Comparison of ENCODE assay signal across 11 mouse cellular contexts in genomic region chr7:67013211-67013895, GRCm38 (mm10).
DNase-seq lines count a peak whose midpoint lies in the region; ATAC-seq and TF ChIP-seq lines count a peak whose summit lies in the region.
"Had no signal": no experiment of that assay in that cellular context is flagged by ENCODE, and none has a peak within 500 bp of the region (broad histone marks: within the 10 kb centered on the region; RNA-seq: fewer than 3 reads in every experiment).

No protein-coding gene starts in this region.

- 0 out of 2 replicates have a peak, but pooled peaks cover 4% of the 10 kb centered on the region for H3K4me1 ChIP-seq in embryonic facial prominence, embryonic 14.5 days (ENCODE audit: control insufficient read depth, insufficient read depth, low read length)
- no peaks in the 10 kb centered on the region for H3K4me1 ChIP-seq in embryonic facial prominence, embryonic 10.5 days
- H3K4me1 ChIP-seq in heart, adult 2 months (ENCODE audit: control insufficient read depth, insufficient read depth, low read length) = peaks cover 9% of the 10 kb centered on the region
- no peaks in the 10 kb centered on the region for H3K4me1 ChIP-seq in midbrain, postnatal 0 days (ENCODE audit: insufficient read depth, low read length)
- no peaks in the 10 kb centered on the region for H3K4me1 ChIP-seq in hindbrain, embryonic 12.5 days
- H3K4me1 ChIP-seq: embryonic facial prominence, embryonic 13.5 days had no signal

- H3K9me3 ChIP-seq in embryonic facial prominence, embryonic 14.5 days (ENCODE audit: control insufficient read depth, low read length) = no peaks in the 10 kb centered on the region
- peaks cover 5% of the 10 kb centered on the region; the same call in 1 of the 2 replicates for H3K9me3 ChIP-seq in embryonic facial prominence, embryonic 10.5 days
- H3K9me3 ChIP-seq in midbrain, postnatal 0 days (ENCODE audit: low read length) = no peaks in the 10 kb centered on the region
- 0 out of 2 replicates have a peak, but pooled peaks cover 2% of the 10 kb centered on the region for H3K9me3 ChIP-seq in hindbrain, embryonic 12.5 days (replicated peaks)
- H3K9me3 ChIP-seq: embryonic facial prominence, embryonic 13.5 days had no signal

- H3K4me3 ChIP-seq in embryonic facial prominence, embryonic 14.5 days (ENCODE audit: low read depth, low read length) = no peak overlapping the region
- H3K4me3 ChIP-seq in embryonic facial prominence, embryonic 10.5 days = no peak overlapping the region
- no peak overlapping the region for H3K4me3 ChIP-seq in heart, adult 2 months
- no peak overlapping the region for H3K4me3 ChIP-seq in midbrain, postnatal 0 days (ENCODE audit: low read depth, low read length)
- no peak overlapping the region for H3K4me3 ChIP-seq in hindbrain, embryonic 12.5 days
- H3K4me3 ChIP-seq: embryonic facial prominence, embryonic 13.5 days had no signal

- no peaks in the 10 kb centered on the region for H3K36me3 ChIP-seq in embryonic facial prominence, embryonic 14.5 days (ENCODE audit: control insufficient read depth, insufficient read depth, low read length)
- H3K36me3 ChIP-seq in embryonic facial prominence, embryonic 10.5 days (replicated peaks) = no peaks in the 10 kb centered on the region
- no peaks in the 10 kb centered on the region for H3K36me3 ChIP-seq in heart, adult 2 months (ENCODE audit: control insufficient read depth, insufficient read depth, low read length)
- no peaks in the 10 kb centered on the region for H3K36me3 ChIP-seq in midbrain, postnatal 0 days (ENCODE audit: insufficient read depth, low read length)
- H3K36me3 ChIP-seq in hindbrain, embryonic 12.5 days = no peaks in the 10 kb centered on the region

- 86% methylated on average over 12 of the region's 12 CpGs for WGBS in embryonic facial prominence, embryonic 14.5 days
- WGBS in embryonic facial prominence, embryonic 10.5 days = 93% methylated on average over 12 of the region's 12 CpGs
- 32% methylated on average over 12 of the region's 12 CpGs for WGBS in heart, adult 2 months
- 92% methylated on average over 12 of the region's 12 CpGs for WGBS in midbrain, postnatal 0 days
- WGBS in hindbrain, embryonic 12.5 days = 91% methylated on average over 12 of the region's 12 CpGs

- no peak for ATAC-seq in embryonic facial prominence, embryonic 14.5 days (ENCODE audit: low read depth)
- ATAC-seq in midbrain, postnatal 0 days (ENCODE audit: low FRiP score) = no peak
- no peak for ATAC-seq in CD4-positive, CD25-positive, alpha-beta regulatory T cell, adult 4 months
- ATAC-seq in hindbrain, embryonic 12.5 days (ENCODE audit: low FRiP score) = no peak
- ATAC-seq: hindbrain, postnatal 0 days had no signal

- TF ChIP-seq POLR2A in heart, adult 2 months (IDR thresholded peaks at IDR 0.05; ENCODE audit: insufficient read depth, low read depth, low read length) = no peak

- DNase-seq in embryonic facial prominence, embryonic 14.5 days (ENCODE audit: low spot score) = peak; percentile 29
- no peak for DNase-seq in embryonic facial prominence, embryonic 10.5 days (ENCODE audit: low spot score)
- peak; percentile 20 to 32 for DNase-seq in cerebellum, adult 18-20 months
- peak; percentile 66 to 71 for DNase-seq in heart, adult 2 months
- DNase-seq in layer of hippocampus, postnatal 36 days = peak; percentile 44 to 50
- DNase-seq in midbrain, postnatal 0 days (ENCODE audit: low spot score) = no peak
- DNase-seq: right cerebral cortex, postnatal 14 days had no signal

- H3K27ac ChIP-seq in embryonic facial prominence, embryonic 14.5 days (replicated peaks; ENCODE audit: low read depth, low read length) = 0 out of 2 replicates have a peak overlapping the region, but pooled peaks have one; percentile 28
- H3K27ac ChIP-seq in embryonic facial prominence, embryonic 10.5 days (replicated peaks) = no peak overlapping the region
- peak overlapping the region; percentile 8 for H3K27ac ChIP-seq in heart, adult 2 months
- no peak overlapping the region for H3K27ac ChIP-seq in midbrain, postnatal 0 days (ENCODE audit: low read depth, low read length)
- no peak overlapping the region for H3K27ac ChIP-seq in hindbrain, embryonic 12.5 days
- H3K27ac ChIP-seq: embryonic facial prominence, embryonic 13.5 days; hindbrain, postnatal 0 days had no signal

- H3K27me3 ChIP-seq in embryonic facial prominence, embryonic 14.5 days (replicated peaks; ENCODE audit: control insufficient read depth, insufficient read depth, low read length) = no peaks in the 10 kb centered on the region
- no peaks in the 10 kb centered on the region for H3K27me3 ChIP-seq in embryonic facial prominence, embryonic 10.5 days (replicated peaks; ENCODE audit: low read depth, poor library complexity, severe bottlenecking)
- no peaks in the 10 kb centered on the region for H3K27me3 ChIP-seq in heart, adult 2 months (ENCODE audit: control insufficient read depth, insufficient read depth, low read length)
- H3K27me3 ChIP-seq in midbrain, postnatal 0 days (ENCODE audit: insufficient read depth, low read length) = no peaks in the 10 kb centered on the region
- H3K27me3 ChIP-seq in hindbrain, embryonic 12.5 days = no peaks in the 10 kb centered on the region
- H3K27me3 ChIP-seq: embryonic facial prominence, embryonic 13.5 days had no signal

- intact Hi-C loops in heart, adult 2 months (cut with DNase I) = loop anchor here (5.0 kb wide), 1 partner anchor 44 kb away; no protein-coding TSS in a partner anchor

- H3K4me2 ChIP-seq in embryonic facial prominence, embryonic 14.5 days (ENCODE audit: low read depth, low read length) = no peak overlapping the region
- no peak overlapping the region for H3K4me2 ChIP-seq in midbrain, postnatal 0 days (ENCODE audit: low read depth, low read length, poor library complexity, severe bottlenecking)
- H3K4me2 ChIP-seq in hindbrain, embryonic 12.5 days (replicated peaks) = no peak overlapping the region
- H3K4me2 ChIP-seq: embryonic facial prominence, embryonic 13.5 days had no signal

- no peak overlapping the region for H3K9ac ChIP-seq in embryonic facial prominence, embryonic 14.5 days (ENCODE audit: low read depth, low read length)
- no peak overlapping the region for H3K9ac ChIP-seq in heart, adult 2 months (ENCODE audit: low read depth, low read length)
- no peak overlapping the region for H3K9ac ChIP-seq in midbrain, postnatal 0 days (replicated peaks; ENCODE audit: low read length, poor library complexity, severe bottlenecking)
- H3K9ac ChIP-seq in hindbrain, embryonic 12.5 days = no peak overlapping the region
- H3K9ac ChIP-seq: embryonic facial prominence, embryonic 13.5 days had no signal

- H3K79me2 ChIP-seq in heart, adult 2 months (replicated peaks; ENCODE audit: control insufficient read depth, insufficient read depth, low read length) = no peaks in the 10 kb centered on the region

- TF ChIP-seq EP300 in heart, adult 2 months (IDR thresholded peaks at IDR 0.05; ENCODE audit: insufficient read depth, low read depth, low read length) = no peak

- no peak for TF ChIP-seq CTCF in heart, adult 2 months (IDR thresholded peaks at IDR 0.05)
- no peak for TF ChIP-seq CTCF in midbrain, postnatal 0 days (IDR thresholded peaks at IDR 0.05)

Comparison
In these comparisons a context has a peak if more than half of its experiments do, and no peak if none do; other contexts are left out.
1. DNase-seq: peak in embryonic facial prominence, embryonic 14.5 days (single experiment), cerebellum, adult 18-20 months (2 of 2), heart, adult 2 months (2 of 2) and layer of hippocampus, postnatal 36 days (2 of 2); none in embryonic facial prominence, embryonic 10.5 days (single experiment) and midbrain, postnatal 0 days (single experiment).
2. H3K27ac ChIP-seq: peak in embryonic facial prominence, embryonic 14.5 days (single experiment) and heart, adult 2 months (single experiment); none in embryonic facial prominence, embryonic 10.5 days (single experiment), midbrain, postnatal 0 days (single experiment) and hindbrain, embryonic 12.5 days (single experiment).